Mouse (Mus musculus): ENCODE measurements around the gene D430041D05Rik.

Gene D430041D05Rik

GRCm38 (mm10) chr2:104408351-104408750 is 2.5 kb downstream of the D430041D05Rik start:
- DNase-seq (ENCODE audit: low read depth), result no peak

- DNase-seq (ENCODE audit: low read depth), result no peak
These were observed 2.9 kb downstream of the D430041D05Rik start for GRCm38 (mm10) chr2:104407913-104408312.

- DNase-seq (ENCODE audit: low read depth), result no peak
These were observed 6.8 kb downstream of the D430041D05Rik start for GRCm38 (mm10) chr2:104404036-104404435.

- no peak for DNase-seq (ENCODE audit: low read depth)
These were observed 12.0 kb downstream of the D430041D05Rik start for GRCm38 (mm10) chr2:104398651-104399290.

GRCm38 (mm10) chr2:104395961-104396360 is 14.9 kb downstream of the D430041D05Rik start:
- DNase-seq (ENCODE audit: low read depth), result no peak

GRCm38 (mm10) chr2:104394769-104395168 is 16.0 kb downstream of the D430041D05Rik start:
- DNase-seq (ENCODE audit: low read depth), result no peak

- no peak for DNase-seq (ENCODE audit: low read depth)
These were observed 18.0 kb downstream of the D430041D05Rik start for GRCm38 (mm10) chr2:104392700-104393312.

GRCm38 (mm10) chr2:104389231-104389630 is 21.6 kb downstream of the D430041D05Rik start:
- no peak for DNase-seq (ENCODE audit: low read depth)

- DNase-seq (ENCODE audit: low read depth), result no peak
These were observed 24.9 kb downstream of the D430041D05Rik start for GRCm38 (mm10) chr2:104385941-104386340.

GRCm38 (mm10) chr2:104383589-104383988 is 27.2 kb downstream of the D430041D05Rik start:
- no peak for DNase-seq (ENCODE audit: low read depth)

GRCm38 (mm10) chr2:104382813-104383212 is 28.0 kb downstream of the D430041D05Rik start:
- no peak for DNase-seq (ENCODE audit: low read depth)

- no peak for DNase-seq (ENCODE audit: low read depth)
These were observed 31.5 kb downstream of the D430041D05Rik start for GRCm38 (mm10) chr2:104379304-104379703.

GRCm38 (mm10) chr2:104378791-104379190 is 32.0 kb downstream of the D430041D05Rik start:
- DNase-seq (ENCODE audit: low read depth), result no peak

GRCm38 (mm10) chr2:104377990-104378389 is 32.8 kb downstream of the D430041D05Rik start:
- no peak for DNase-seq (ENCODE audit: low read depth)

- no peak for DNase-seq (ENCODE audit: low read depth)
These were observed 38.7 kb downstream of the D430041D05Rik start for GRCm38 (mm10) chr2:104372156-104372555.

GRCm38 (mm10) chr2:104371606-104372130 is 39.1 kb downstream of the D430041D05Rik start:
- no peak for DNase-seq (ENCODE audit: low read depth)

- no peak for DNase-seq (ENCODE audit: low read depth)
These were observed 42.9 kb downstream of the D430041D05Rik start for GRCm38 (mm10) chr2:104367836-104368298.

GRCm38 (mm10) chr2:104367291-104367690 is 43.5 kb downstream of the D430041D05Rik start:
- no peak for DNase-seq (ENCODE audit: low read depth)

GRCm38 (mm10) chr2:104359305-104359704 is 51.5 kb downstream of the D430041D05Rik start:
- DNase-seq (ENCODE audit: low read depth), result no peak

GRCm38 (mm10) chr2:104358881-104359280 is 51.9 kb downstream of the D430041D05Rik start:
- DNase-seq (ENCODE audit: low read depth), result no peak

- no peak for DNase-seq (ENCODE audit: low read depth)
These were observed 54.3 kb downstream of the D430041D05Rik start for GRCm38 (mm10) chr2:104356531-104356930.

GRCm38 (mm10) chr2:104354117-104354516 is 56.7 kb downstream of the D430041D05Rik start:
- no peak for DNase-seq (ENCODE audit: low read depth)

- no peak for DNase-seq (ENCODE audit: low read depth)
These were observed 58.7 kb downstream of the D430041D05Rik start for GRCm38 (mm10) chr2:104352204-104352493.

Measured in c-Kit-positive CD71-negative TER-119-negative erythroid progenitor cells, embryonic 14.5 days (primary cell).